Mouse (Mus musculus): ENCODE data around the gene Ddx52. TPM values are rescaled to one million over a fixed set of nuclear protein-coding genes. Genes with fewer than 3 reads are reported as not detected.

Ddx52 gene
- polyA plus RNA-seq, 1 experiment from 2014 or later: 35.5 TPM

GRCm38 (mm10) chr11:83979992-83980391 is 38.1 kb downstream of the Ddx52 start:
- H3K9ac ChIP-seq (ENCODE audit: low read length): no peak overlapping the region
- H3K27me3 ChIP-seq (replicated peaks; ENCODE audit: control insufficient read depth, insufficient read depth, low read length): no peaks in the 10 kb centered on the region
- DNase-seq (ENCODE audit: low spot score): no peak
- no peak overlapping the region for H3K4me2 ChIP-seq (ENCODE audit: low read length)
- ATAC-seq (replicated peaks; ENCODE audit: low FRiP score, low TSS enrichment, low read depth): no peak
- H3K9me3 ChIP-seq (ENCODE audit: control insufficient read depth, low read length): no peaks in the 10 kb centered on the region
- no peak overlapping the region for H3K27ac ChIP-seq (ENCODE audit: low read depth)
- peaks cover 52% of the 10 kb centered on the region for H3K36me3 ChIP-seq (ENCODE audit: control insufficient read depth, insufficient read depth, low read length)
- H3K4me1 ChIP-seq (replicated peaks; ENCODE audit: control insufficient read depth, insufficient read depth, low read length): no peaks in the 10 kb centered on the region
- WGBS: 85% methylated on average over 6 of the region's 6 CpGs
- no peak overlapping the region for H3K4me3 ChIP-seq (ENCODE audit: low read depth, low read length)

- Histone ChIP-seq H3K27ac (ENCODE audit: low read depth) (no peak overlapping the region), H3K36me3 (ENCODE audit: control insufficient read depth, insufficient read depth, low read length) (peaks cover 61% of the 10 kb centered on the region)
- WGBS: 86% methylated on average over 10 of the region's 10 CpGs
Observed at GRCm38 (mm10) chr11:83981338-83981737, 39.5 kb downstream of the Ddx52 start.

GRCm38 (mm10) chr11:83991701-83992100 is 49.8 kb downstream of the Ddx52 start:
- Histone ChIP-seq H3K9ac (ENCODE audit: low read length) (no peak overlapping the region), H3K9me3 (ENCODE audit: control insufficient read depth, low read length) (no peaks in the 10 kb centered on the region), H3K4me1 (replicated peaks; ENCODE audit: control insufficient read depth, insufficient read depth, low read length) (no peaks in the 10 kb centered on the region), H3K27me3 (replicated peaks; ENCODE audit: control insufficient read depth, insufficient read depth, low read length) (no peaks in the 10 kb centered on the region), H3K27ac (ENCODE audit: low read depth) (no peak overlapping the region), H3K36me3 (ENCODE audit: control insufficient read depth, insufficient read depth, low read length) (peaks cover 45% of the 10 kb centered on the region), H3K4me2 (ENCODE audit: low read length) (no peak overlapping the region), H3K4me3 (ENCODE audit: low read depth, low read length) (no peak overlapping the region)
- ATAC-seq (replicated peaks; ENCODE audit: low FRiP score, low TSS enrichment, low read depth) (no peak), DNase-seq (ENCODE audit: low spot score) (no peak)
- WGBS: 76% methylated on average over 4 of the region's 4 CpGs

More at GRCm38 (mm10) chr11:83981338-83981737, 39.5 kb downstream of the Ddx52 start:
- Histone ChIP-seq H3K4me1 (replicated peaks; ENCODE audit: control insufficient read depth, insufficient read depth, low read length) (no peaks in the 10 kb centered on the region), H3K4me3 (ENCODE audit: low read depth, low read length) (no peak overlapping the region), H3K9ac (ENCODE audit: low read length) (no peak overlapping the region), H3K4me2 (ENCODE audit: low read length) (no peak overlapping the region), H3K9me3 (ENCODE audit: control insufficient read depth, low read length) (no peaks in the 10 kb centered on the region), H3K27me3 (replicated peaks; ENCODE audit: control insufficient read depth, insufficient read depth, low read length) (no peaks in the 10 kb centered on the region)
- ATAC-seq (replicated peaks; ENCODE audit: low FRiP score, low TSS enrichment, low read depth) (no peak), DNase-seq (ENCODE audit: low spot score) (no peak)

GRCm38 (mm10) chr11:83993428-83993827 is 51.6 kb downstream of the Ddx52 start:
- DNase-seq (ENCODE audit: low spot score) (no peak), ATAC-seq (replicated peaks; ENCODE audit: low FRiP score, low TSS enrichment, low read depth) (no peak)
- Histone ChIP-seq H3K27ac (ENCODE audit: low read depth) (no peak overlapping the region), H3K9me3 (ENCODE audit: control insufficient read depth, low read length) (no peaks in the 10 kb centered on the region), H3K4me1 (replicated peaks; ENCODE audit: control insufficient read depth, insufficient read depth, low read length) (no peaks in the 10 kb centered on the region), H3K27me3 (replicated peaks; ENCODE audit: control insufficient read depth, insufficient read depth, low read length) (no peaks in the 10 kb centered on the region), H3K9ac (ENCODE audit: low read length) (no peak overlapping the region), H3K36me3 (ENCODE audit: control insufficient read depth, insufficient read depth, low read length) (peaks cover 57% of the 10 kb centered on the region), H3K4me2 (ENCODE audit: low read length) (no peak overlapping the region), H3K4me3 (ENCODE audit: low read depth, low read length) (no peak overlapping the region)
- WGBS: 64% methylated on average over 2 of the region's 2 CpGs

- WGBS: 85% methylated on average over 3 of the region's 3 CpGs
- H3K9me3 ChIP-seq (ENCODE audit: control insufficient read depth, low read length): no peaks in the 10 kb centered on the region
- no peak for ATAC-seq (replicated peaks; ENCODE audit: low FRiP score, low TSS enrichment, low read depth)
- no peaks in the 10 kb centered on the region for H3K27me3 ChIP-seq (replicated peaks; ENCODE audit: control insufficient read depth, insufficient read depth, low read length)
- peaks cover 56% of the 10 kb centered on the region for H3K36me3 ChIP-seq (ENCODE audit: control insufficient read depth, insufficient read depth, low read length)
- no peak overlapping the region for H3K4me3 ChIP-seq (ENCODE audit: low read depth, low read length)
- no peak overlapping the region for H3K4me2 ChIP-seq (ENCODE audit: low read length)
- H3K4me1 ChIP-seq (replicated peaks; ENCODE audit: control insufficient read depth, insufficient read depth, low read length): no peaks in the 10 kb centered on the region
- DNase-seq (ENCODE audit: low spot score): no peak
- H3K27ac ChIP-seq (ENCODE audit: low read depth): no peak overlapping the region
- no peak overlapping the region for H3K9ac ChIP-seq (ENCODE audit: low read length)
Observed at GRCm38 (mm10) chr11:83994481-83994880, 52.6 kb downstream of the Ddx52 start.

GRCm38 (mm10) chr11:83995535-83995950 is 53.7 kb downstream of the Ddx52 start:
- Histone ChIP-seq H3K27me3 (replicated peaks; ENCODE audit: control insufficient read depth, insufficient read depth, low read length) (no peaks in the 10 kb centered on the region), H3K9ac (ENCODE audit: low read length) (no peak overlapping the region), H3K4me2 (ENCODE audit: low read length) (no peak overlapping the region), H3K27ac (ENCODE audit: low read depth) (no peak overlapping the region), H3K4me3 (ENCODE audit: low read depth, low read length) (no peak overlapping the region), H3K36me3 (ENCODE audit: control insufficient read depth, insufficient read depth, low read length) (peaks cover 51% of the 10 kb centered on the region), H3K4me1 (replicated peaks; ENCODE audit: control insufficient read depth, insufficient read depth, low read length) (no peaks in the 10 kb centered on the region), H3K9me3 (ENCODE audit: control insufficient read depth, low read length) (no peaks in the 10 kb centered on the region)
- ATAC-seq (replicated peaks; ENCODE audit: low FRiP score, low TSS enrichment, low read depth): no peak
- 87% methylated on average over 2 of the region's 2 CpGs for WGBS
- no peak for DNase-seq (ENCODE audit: low spot score)

- no peaks in the 10 kb centered on the region for H3K9me3 ChIP-seq (ENCODE audit: control insufficient read depth, low read length)
- WGBS: 85% methylated on average over 5 of the region's 5 CpGs
- peaks cover 54% of the 10 kb centered on the region for H3K36me3 ChIP-seq (ENCODE audit: control insufficient read depth, insufficient read depth, low read length)
- no peaks in the 10 kb centered on the region for H3K27me3 ChIP-seq (replicated peaks; ENCODE audit: control insufficient read depth, insufficient read depth, low read length)
- no peak for DNase-seq (ENCODE audit: low spot score)
- H3K27ac ChIP-seq (ENCODE audit: low read depth): no peak overlapping the region
- no peak overlapping the region for H3K4me3 ChIP-seq (ENCODE audit: low read depth, low read length)
- no peaks in the 10 kb centered on the region for H3K4me1 ChIP-seq (replicated peaks; ENCODE audit: control insufficient read depth, insufficient read depth, low read length)
- no peak overlapping the region for H3K9ac ChIP-seq (ENCODE audit: low read length)
- no peak overlapping the region for H3K4me2 ChIP-seq (ENCODE audit: low read length)
- no peak for ATAC-seq (replicated peaks; ENCODE audit: low FRiP score, low TSS enrichment, low read depth)
Observed at GRCm38 (mm10) chr11:83997171-83997868, 55.5 kb downstream of the Ddx52 start.

GRCm38 (mm10) chr11:83998993-83999392 is 57.1 kb downstream of the Ddx52 start:
- H3K27ac ChIP-seq (ENCODE audit: low read depth): no peak overlapping the region
- no peak overlapping the region for H3K4me3 ChIP-seq (ENCODE audit: low read depth, low read length)
- H3K9me3 ChIP-seq (ENCODE audit: control insufficient read depth, low read length): no peaks in the 10 kb centered on the region
- no peak for ATAC-seq (replicated peaks; ENCODE audit: low FRiP score, low TSS enrichment, low read depth)
- no peaks in the 10 kb centered on the region for H3K27me3 ChIP-seq (replicated peaks; ENCODE audit: control insufficient read depth, insufficient read depth, low read length)
- H3K4me2 ChIP-seq (ENCODE audit: low read length): no peak overlapping the region
- 91% methylated on average over 3 of the region's 3 CpGs for WGBS
- DNase-seq (ENCODE audit: low spot score): no peak
- no peaks in the 10 kb centered on the region for H3K4me1 ChIP-seq (replicated peaks; ENCODE audit: control insufficient read depth, insufficient read depth, low read length)
- no peak overlapping the region for H3K9ac ChIP-seq (ENCODE audit: low read length)
- H3K36me3 ChIP-seq (ENCODE audit: control insufficient read depth, insufficient read depth, low read length): peaks cover 58% of the 10 kb centered on the region

- Histone ChIP-seq H3K27ac (ENCODE audit: low read depth) (no peak overlapping the region), H3K4me3 (ENCODE audit: low read depth, low read length) (no peak overlapping the region), H3K36me3 (ENCODE audit: control insufficient read depth, insufficient read depth, low read length) (peaks cover 56% of the 10 kb centered on the region), H3K4me2 (ENCODE audit: low read length) (no peak overlapping the region), H3K9me3 (ENCODE audit: control insufficient read depth, low read length) (no peaks in the 10 kb centered on the region), H3K9ac (ENCODE audit: low read length) (no peak overlapping the region), H3K4me1 (replicated peaks; ENCODE audit: control insufficient read depth, insufficient read depth, low read length) (no peaks in the 10 kb centered on the region), H3K27me3 (replicated peaks; ENCODE audit: control insufficient read depth, insufficient read depth, low read length) (no peaks in the 10 kb centered on the region)
- DNase-seq (ENCODE audit: low spot score): no peak
- ATAC-seq (replicated peaks; ENCODE audit: low FRiP score, low TSS enrichment, low read depth): no peak
- WGBS: 87% methylated on average over 4 of the region's 4 CpGs
Observed at GRCm38 (mm10) chr11:83999411-83999915, 57.6 kb downstream of the Ddx52 start.

Measured in intestine, embryonic 14.5 days (tissue).